Mouse (Mus musculus): Measurements from ENCODE around the gene Ccnj. TPM values are rescaled to one million over a fixed set of nuclear protein-coding genes. Genes with fewer than 3 reads are reported as not detected.
A peak's percentile ranks its signal among the peaks of the same experiment; 100 is the strongest.

The Ccnj gene
- polyA plus RNA-seq, 1 experiment from 2014 or later, result 6.3 TPM

DNA sequence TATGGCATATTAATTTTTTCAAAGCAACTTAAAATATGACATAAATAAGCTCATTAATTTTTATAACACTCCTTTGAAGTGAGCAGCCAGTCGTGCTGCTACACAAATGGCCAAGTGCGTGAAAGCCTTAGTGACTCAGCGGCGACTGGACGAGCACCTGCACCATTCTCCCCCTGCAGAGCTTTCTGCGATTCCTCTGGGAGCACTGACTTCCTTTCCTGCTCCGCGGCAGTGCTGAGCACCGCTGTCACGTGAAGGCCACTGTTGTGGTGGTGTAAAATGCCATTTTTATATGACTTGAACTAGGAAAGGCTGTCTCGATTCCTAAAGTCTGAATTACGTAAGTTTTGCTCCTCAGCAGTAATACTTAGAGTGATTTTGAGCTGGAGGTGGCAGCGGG lies 10.5 kb downstream of the Ccnj start:
- POLR2A ChIA-PET, result no interaction called here
- no peak for TF ChIP-seq CTCF (IDR thresholded peaks at IDR 0.05)
- H3K27me3 ChIP-seq, result no peaks in the 10 kb centered on the region
- DNase-seq (ENCODE audit: low read depth, low spot score) (no peak), ATAC-seq (no peak)
- in situ Hi-C loops (cut with MboI; ENCODE audit: low pct_unique_long_range_greater_than_20kb), result no loop called here
- CTCF ChIA-PET, result interaction anchor here (0.9 to 2.4 kb wide), 4 partner anchors 8 to 184 kb away, joined by 3 to 7 read pairs (median 4); no protein-coding TSS in a partner anchor

DNA sequence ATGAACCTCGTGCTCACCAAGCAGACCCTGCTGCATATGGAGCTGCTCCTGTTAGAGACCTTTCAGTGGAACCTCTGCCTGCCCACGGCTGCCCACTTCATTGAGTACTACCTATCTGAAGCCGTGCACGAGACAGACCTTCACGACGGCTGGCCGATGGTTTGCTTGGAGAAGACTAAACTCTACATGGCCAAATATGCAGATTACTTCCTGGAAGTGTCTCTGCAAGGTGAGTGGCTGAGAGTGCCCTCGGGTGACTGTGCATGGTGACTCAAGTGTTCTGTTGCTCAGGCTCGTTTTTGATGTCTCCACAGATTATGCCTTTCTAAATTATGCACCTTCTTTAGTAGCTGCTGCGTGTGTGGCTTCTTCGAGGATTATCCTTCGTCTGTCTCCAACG lies 13.7 kb downstream of the Ccnj start:
- no peak for ATAC-seq
- no peak for TF ChIP-seq CTCF (IDR thresholded peaks at IDR 0.05)
- in situ Hi-C loops (cut with MboI; ENCODE audit: low pct_unique_long_range_greater_than_20kb), result no loop called here
- DNase-seq (ENCODE audit: low read depth, low spot score), result no peak
- ChIA-PET POLR2A (no interaction called here), CTCF (no interaction called here)
- no peaks in the 10 kb centered on the region for H3K27me3 ChIP-seq

DNA sequence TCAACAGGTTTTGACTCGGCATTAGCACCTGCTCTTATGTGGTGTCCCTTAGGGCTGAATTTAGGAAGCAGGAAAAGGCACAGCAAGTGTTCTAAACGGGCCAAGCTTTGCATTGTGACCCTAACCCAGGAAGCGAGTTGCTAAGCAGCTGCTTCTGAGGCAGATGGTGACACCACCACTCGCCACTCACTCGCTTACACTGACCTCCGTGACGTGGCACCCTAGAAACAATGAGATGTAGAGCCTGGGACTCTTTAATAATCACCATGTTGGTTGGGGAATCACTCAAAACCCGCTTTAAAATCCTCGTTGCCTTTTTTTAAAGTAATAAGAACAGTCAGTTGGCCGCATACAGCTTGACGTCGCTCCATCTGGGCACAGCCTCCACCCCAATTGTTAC lies 18.3 kb downstream of the Ccnj start:
- DNase-seq (ENCODE audit: low read depth, low spot score), result no peak
- POLR2A ChIA-PET, result interaction anchor here (0.8 kb wide), 1 partner anchor 14 kb away, joined by 3 read pairs; no protein-coding TSS in a partner anchor
- ATAC-seq, result no peak
- in situ Hi-C loops (cut with MboI; ENCODE audit: low pct_unique_long_range_greater_than_20kb), result no loop called here
- no peak for TF ChIP-seq CTCF (IDR thresholded peaks at IDR 0.05)
- CTCF ChIA-PET, result interaction anchor here (1.3 to 2.1 kb wide), 2 partner anchors 9 to 21 kb away, joined by 3 to 7 read pairs; no protein-coding TSS in a partner anchor
- H3K27me3 ChIP-seq, result peaks cover 13% of the 10 kb centered on the region

DNA sequence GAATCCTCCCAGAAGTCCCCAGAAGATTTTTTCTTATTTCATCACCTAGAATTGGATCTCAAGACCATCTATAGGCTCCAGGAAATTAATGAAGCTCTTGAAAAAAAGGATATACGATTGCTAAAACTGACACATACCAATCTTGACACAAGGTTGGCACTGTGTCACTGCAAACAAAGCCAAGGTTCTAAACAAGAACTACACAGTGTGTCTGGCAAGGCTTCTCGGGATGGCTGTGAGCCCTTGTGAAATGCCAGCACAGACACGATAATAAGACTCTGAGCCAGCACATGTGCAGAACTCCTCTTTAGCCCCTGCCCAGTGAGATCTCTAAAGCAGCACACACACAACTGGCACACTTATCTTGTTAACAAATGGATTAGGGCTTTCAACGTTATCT lies 28.5 kb downstream of the Ccnj start:
- H3K27me3 ChIP-seq, result peaks cover 65% of the 10 kb centered on the region
- ChIA-PET POLR2A (no interaction called here), CTCF (no interaction called here)
- ATAC-seq (no peak), DNase-seq (ENCODE audit: low read depth, low spot score) (no peak)
- TF ChIP-seq CTCF (IDR thresholded peaks at IDR 0.05), result no peak
- in situ Hi-C loops (cut with MboI; ENCODE audit: low pct_unique_long_range_greater_than_20kb), result no loop called here

DNA sequence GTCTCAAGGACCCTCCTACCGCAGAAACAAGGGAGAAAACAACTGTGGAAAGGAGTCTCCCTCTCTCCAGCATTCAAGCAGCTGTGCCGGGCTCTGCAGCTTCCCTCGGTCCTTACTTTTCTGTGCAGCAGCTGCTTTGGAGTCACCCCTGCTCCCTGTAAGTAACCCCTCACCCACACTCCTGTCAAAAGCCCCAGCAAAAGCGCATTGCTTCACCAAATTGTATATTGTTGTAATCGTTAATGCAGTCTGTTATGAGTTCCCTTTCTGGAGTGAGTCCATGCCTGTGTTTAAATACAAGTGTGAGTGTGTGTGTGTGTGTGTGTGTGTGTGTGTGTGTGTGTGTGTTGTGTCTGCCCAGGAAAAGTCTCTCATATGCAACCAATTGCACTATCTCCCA lies 37.2 kb downstream of the Ccnj start:
- POLR2A ChIA-PET, result no interaction called here
- no peak for DNase-seq (ENCODE audit: low read depth, low spot score)
- in situ Hi-C loops (cut with MboI; ENCODE audit: low pct_unique_long_range_greater_than_20kb), result no loop called here
- peaks cover 75% of the 10 kb centered on the region for H3K27me3 ChIP-seq
- no peak for ATAC-seq
- no peak for TF ChIP-seq CTCF (IDR thresholded peaks at IDR 0.05)
- CTCF ChIA-PET, result interaction anchor here (0.9 kb wide), 1 partner anchor 14 kb away, joined by 3 read pairs; no protein-coding TSS in a partner anchor

DNA sequence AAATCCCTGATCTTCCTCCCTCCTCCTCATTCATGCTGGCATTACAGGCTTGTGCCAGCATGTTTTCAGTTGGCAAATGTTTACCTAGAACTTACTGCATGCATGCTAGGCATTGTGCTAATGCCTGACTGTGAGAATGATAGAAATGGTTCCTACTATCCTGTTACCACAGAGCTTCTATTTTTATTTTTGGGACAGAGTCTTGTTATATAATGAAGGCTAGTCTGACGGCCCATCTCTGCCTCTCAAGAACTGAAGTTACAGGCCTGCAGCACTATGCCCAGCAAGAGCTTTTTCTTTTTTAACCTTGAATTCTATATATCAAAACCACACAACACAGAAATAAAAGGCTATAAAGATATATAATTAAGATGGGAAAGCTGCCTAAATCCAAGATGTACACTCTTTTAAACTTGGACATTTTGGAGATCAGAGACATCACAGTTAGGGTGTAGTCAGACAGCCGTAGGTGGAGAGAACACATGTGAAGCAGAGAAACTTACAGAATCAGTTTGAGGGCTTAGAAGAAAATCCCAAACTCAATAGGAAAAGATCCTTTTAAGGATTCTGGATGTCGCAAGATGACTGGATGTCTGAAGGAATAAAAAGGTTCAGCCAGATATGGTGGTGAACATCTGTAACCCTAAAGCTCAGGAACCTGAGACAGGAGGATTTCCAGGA lies 38.5 kb downstream of the Ccnj start:
- ChIA-PET CTCF (interaction anchor here (0.9 to 1.0 kb wide), 2 partner anchors 15 to 40 kb away, joined by 3 read pairs; no protein-coding TSS in a partner anchor), POLR2A (no interaction called here)
- DNase-seq (ENCODE audit: low read depth, low spot score) (no peak), ATAC-seq (no peak)
- no peak for TF ChIP-seq CTCF (IDR thresholded peaks at IDR 0.05)
- in situ Hi-C loops (cut with MboI; ENCODE audit: low pct_unique_long_range_greater_than_20kb), result no loop called here
- peaks cover 75% of the 10 kb centered on the region for H3K27me3 ChIP-seq

DNA sequence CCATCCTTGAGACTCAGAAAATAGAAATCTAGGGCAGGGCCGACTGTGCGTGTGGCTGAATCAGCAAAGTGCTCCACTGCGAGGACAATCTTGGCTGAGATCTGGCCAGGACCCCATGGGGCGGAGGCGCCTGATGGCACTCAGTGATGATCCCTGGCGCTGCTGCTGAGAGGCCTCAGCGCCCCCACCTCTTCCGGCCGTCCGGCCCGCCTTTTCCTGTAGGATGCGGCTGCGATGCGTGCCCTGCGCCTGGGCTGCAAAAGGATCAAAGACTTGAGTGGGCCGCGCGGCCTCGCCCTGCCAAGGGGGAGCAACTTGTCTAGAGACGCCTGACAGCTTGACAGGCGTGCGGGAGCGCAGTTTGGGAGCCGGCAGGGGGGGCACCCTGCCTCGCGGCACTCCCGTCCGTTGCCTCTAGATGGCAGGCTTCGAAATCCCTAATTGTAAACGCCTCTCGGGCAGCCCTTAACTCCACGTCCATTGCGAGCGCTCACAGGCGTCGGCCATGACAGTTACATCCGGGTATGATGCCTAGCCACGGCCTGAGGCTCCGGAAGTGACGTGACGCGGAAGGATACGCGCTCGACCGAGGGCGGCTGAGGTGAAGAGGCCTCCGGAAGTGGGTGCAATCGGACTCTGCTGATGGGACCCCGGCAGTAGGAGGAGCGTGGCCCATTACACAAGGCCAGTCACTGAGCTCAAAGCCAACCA lies 42.0 kb downstream of the Ccnj start:
- no peak for ATAC-seq
- ChIA-PET POLR2A (no interaction called here), CTCF (no interaction called here)
- in situ Hi-C loops (cut with MboI; ENCODE audit: low pct_unique_long_range_greater_than_20kb), result no loop called here
- TF ChIP-seq CTCF (IDR thresholded peaks at IDR 0.05), result peak; percentile 31
- DNase-seq (ENCODE audit: low read depth, low spot score), result no peak
- peaks cover 84% of the 10 kb centered on the region for H3K27me3 ChIP-seq

DNA sequence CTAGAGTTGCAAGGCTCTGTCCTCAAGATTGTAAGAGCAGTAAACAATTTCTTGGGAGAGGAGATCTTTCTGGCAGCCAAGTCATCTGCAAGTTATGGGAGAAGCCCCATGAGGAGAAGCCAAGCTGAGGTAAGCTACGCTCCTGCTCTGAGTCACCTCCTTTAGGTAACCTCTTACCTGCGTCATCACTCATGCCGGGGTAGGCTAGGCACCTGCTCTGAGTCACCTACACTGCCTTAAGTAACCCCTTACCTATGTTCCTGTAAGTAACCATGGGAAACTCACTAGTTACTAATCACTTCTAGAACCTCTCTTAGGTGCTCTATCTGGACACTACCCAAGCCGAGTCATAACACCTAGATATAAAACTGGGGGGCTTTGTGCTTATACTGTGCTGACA lies 50.6 kb downstream of the Ccnj start:
- DNase-seq (ENCODE audit: low read depth, low spot score), result no peak
- TF ChIP-seq CTCF (IDR thresholded peaks at IDR 0.05), result no peak
- ChIA-PET CTCF (interaction anchor here (3.4 kb wide), 1 partner anchor 11 kb away, joined by 8 read pairs; no protein-coding TSS in a partner anchor), POLR2A (no interaction called here)
- ATAC-seq, result no peak
- in situ Hi-C loops (cut with MboI; ENCODE audit: low pct_unique_long_range_greater_than_20kb), result no loop called here
- H3K27me3 ChIP-seq, result peaks cover 93% of the 10 kb centered on the region

DNA sequence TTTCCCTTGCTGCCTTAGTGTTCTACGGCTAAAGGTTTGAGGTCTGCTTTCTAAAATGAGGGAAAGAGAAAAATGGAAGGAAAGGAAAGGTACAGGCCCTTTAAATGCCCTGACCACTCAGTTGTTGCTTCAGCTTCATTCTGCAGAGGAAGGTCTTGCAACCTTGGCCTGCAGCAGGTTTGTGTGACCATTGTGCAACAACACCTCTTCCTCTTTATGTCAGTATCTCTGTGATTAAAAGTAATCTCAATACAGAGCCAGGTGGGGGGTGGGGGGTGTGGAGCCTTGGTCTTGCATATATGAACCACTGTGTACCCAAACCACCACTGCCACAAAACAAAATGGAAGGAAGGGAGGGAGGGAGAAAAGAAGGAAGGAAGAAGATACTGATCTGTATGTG lies 57.8 kb downstream of the Ccnj start:
- in situ Hi-C loops (cut with MboI; ENCODE audit: low pct_unique_long_range_greater_than_20kb), result no loop called here
- H3K27me3 ChIP-seq, result peaks cover 93% of the 10 kb centered on the region
- ChIA-PET CTCF (interaction anchor here (1.0 kb wide), 1 partner anchor 11 kb away, joined by 3 read pairs; no protein-coding TSS in a partner anchor), POLR2A (no interaction called here)
- ATAC-seq, result no peak
- TF ChIP-seq CTCF (IDR thresholded peaks at IDR 0.05), result no peak
- no peak for DNase-seq (ENCODE audit: low read depth, low spot score)

DNA sequence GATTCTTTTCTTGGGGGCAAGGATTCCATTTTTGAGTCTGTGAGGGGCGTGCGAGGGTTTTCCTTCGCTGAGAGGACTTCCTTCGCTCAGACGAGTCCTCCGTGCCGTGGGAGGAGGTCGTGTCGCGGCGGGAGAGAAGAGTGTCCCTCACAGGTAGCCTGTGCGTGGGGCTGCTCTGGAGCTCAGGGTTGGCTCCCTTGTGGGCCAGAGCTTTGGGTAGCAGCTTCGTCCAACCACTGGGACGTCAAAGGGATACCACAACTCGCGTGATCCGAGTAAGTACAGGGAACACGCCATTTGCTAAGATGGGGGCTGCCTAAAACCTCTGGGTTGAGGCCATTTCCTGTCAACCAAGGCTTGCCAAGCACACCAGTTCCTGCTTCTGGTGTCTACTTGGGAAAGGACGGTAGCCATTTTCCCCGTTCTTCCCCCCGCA lies 63.0 kb downstream of the Ccnj start:
- TF ChIP-seq CTCF (IDR thresholded peaks at IDR 0.05), result no peak
- ATAC-seq (no peak), DNase-seq (ENCODE audit: low read depth, low spot score) (no peak)
- ChIA-PET CTCF (no interaction called here), POLR2A (no interaction called here)
- in situ Hi-C loops (cut with MboI; ENCODE audit: low pct_unique_long_range_greater_than_20kb), result no loop called here
- peaks cover 84% of the 10 kb centered on the region for H3K27me3 ChIP-seq

Measured in Patski (cell line).